Mouse (Mus musculus) kidney, adult 2 months (tissue): ENCODE data around the gene Rin1.

Experiments
- CTCF ChIP-seq: fragments of 200-500 bp; conservative IDR thresholded peaks from 2 replicates; pipeline ENCODE4 v1.5.1; 2011; ENCODE audit warnings: low read depth, mild to moderate bottlenecking, control low read depth, low read length, moderate library complexity, mixed read lengths; ENCODE audit not compliant: insufficient read depth, insufficient read length
- POLR2A ChIP-seq: fragments of 200-500 bp; IDR thresholded peaks from one replicate; pipeline ENCODE4 v1.6.1; 2011; ENCODE audit warnings: low read depth, low read length, control low read depth

DNA sequence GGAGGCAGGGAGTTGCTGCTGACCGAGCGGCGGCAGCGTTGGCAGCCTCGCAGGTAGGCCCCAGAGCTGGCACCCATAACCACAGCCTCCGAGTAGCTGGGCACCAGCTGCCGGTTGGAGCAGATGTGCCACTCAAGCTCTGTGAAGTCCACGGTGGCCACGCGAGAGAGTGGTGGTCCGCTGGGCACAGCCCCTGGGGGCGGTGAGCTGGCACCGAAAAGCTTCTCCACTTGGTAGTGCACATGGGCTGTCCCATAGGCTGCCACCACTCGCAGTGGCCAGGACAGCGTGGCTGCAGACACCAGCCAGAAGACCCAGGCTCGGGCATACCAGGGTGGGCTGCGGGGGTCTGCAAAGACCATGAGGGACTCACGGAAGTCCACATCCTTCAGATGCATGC lies 31.7 kb downstream of the Rin1 start:
- TF ChIP-seq POLR2A (no peak), CTCF (no peak)
